Mouse (Mus musculus): ENCODE results near the gene Itga5. TPM values are rescaled to one million over a fixed set of nuclear protein-coding genes. Genes with fewer than 3 reads are reported as not detected.
A peak's percentile ranks its signal among the peaks of the same experiment; 100 is the strongest.
"Not testable (repeated sequence)": the region's sequence is repeated elsewhere in the genome, so short reads cannot be mapped to it uniquely, and the experiment has no call there.

Itga5 gene
- total RNA-seq (2012; rRNA removed): 69.0 and 80.8 TPM in 2 replicates

- in situ Hi-C loops (cut with MboI; ENCODE audit: low sequenced_read_pairs in 2 of 2, unreplicated experiment in 2 of 2): no loop called here
- H3K4me1 ChIP-seq (ENCODE audit: control insufficient read depth in 2 of 2, insufficient read depth in 2 of 2, low read length in 2 of 2, poor library complexity in 1 of 2): peaks cover 16 to 36% of the 10 kb centered on the region in 2 experiments
These were observed at the start of gene Itga5 for GRCm38 (mm10) chr15:103366376-103367149. Gene Itga5, minus strand, starts transcription at chr15:103366763.

DNA sequence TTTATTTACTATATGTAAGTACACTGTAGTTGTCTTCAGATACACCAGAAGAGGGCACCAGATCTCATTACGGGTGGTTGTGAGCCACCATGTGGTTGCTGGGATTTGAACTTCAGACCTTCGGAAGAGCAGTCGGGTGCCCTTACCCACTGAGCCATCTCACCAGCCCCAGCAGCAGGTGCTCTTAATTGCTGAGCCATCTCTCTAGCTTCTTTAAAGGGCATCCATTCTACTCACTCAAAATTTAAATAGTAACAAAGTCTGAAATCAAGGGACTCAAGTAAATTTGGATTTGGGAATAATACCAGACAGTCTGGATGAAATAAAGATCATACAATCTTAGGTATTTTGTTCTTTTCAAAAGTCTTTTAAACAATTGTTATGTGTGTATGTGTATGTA lies 39.0 kb upstream of the Itga5 start:
- H3K4me1 ChIP-seq (ENCODE audit: control insufficient read depth in 2 of 2, insufficient read depth in 2 of 2, low read length in 2 of 2, poor library complexity in 1 of 2); H3K27ac ChIP-seq (ENCODE audit: insufficient read depth, low read depth, low read length, poor library complexity, severe bottlenecking); H3K36me3 ChIP-seq (ENCODE audit: control insufficient read depth, insufficient read depth, low read length, poor library complexity, severe bottlenecking); H3K9me3 ChIP-seq (ENCODE audit: control insufficient read depth, insufficient read depth, low read depth, low read length); DNase-seq (ENCODE audit: low read depth, low spot score); in situ Hi-C loops (cut with MboI; ENCODE audit: low sequenced_read_pairs in 2 of 2, unreplicated experiment in 2 of 2); H3K9ac ChIP-seq (ENCODE audit: insufficient read depth, low read depth, low read length, poor library complexity, severe bottlenecking); H3K4me3 ChIP-seq (ENCODE audit: insufficient read depth in 1 of 2, low read depth in 1 of 2, low read length in 2 of 2, poor library complexity in 1 of 2, severe bottlenecking in 1 of 2): not testable (repeated sequence)

More at GRCm38 (mm10) chr15:103366376-103367149, at the start of gene Itga5:
- TF ChIP-seq HCFC1 (IDR thresholded peaks at IDR 0.05; ENCODE audit: borderline replicate concordance, insufficient read depth, low read length) (no peak), CHD2 (IDR thresholded peaks at IDR 0.05; ENCODE audit: low read depth, low read length) (no peak), MAFK (IDR thresholded peaks at IDR 0.05; ENCODE audit: insufficient read depth, low read depth, low read length) (no peak), ZNF384 (IDR thresholded peaks at IDR 0.05; ENCODE audit: low read depth, low read length) (no peak), ZC3H11A (IDR thresholded peaks at IDR 0.05; ENCODE audit: borderline replicate concordance, low read depth, low read length) (no peak)
- H3K9me3 ChIP-seq (ENCODE audit: control insufficient read depth, insufficient read depth, low read depth, low read length): no peaks in the 10 kb centered on the region
- no peak for DNase-seq (ENCODE audit: low read depth, low spot score)
- peak within 1 kb of the TSS; percentile 75 for H3K27ac ChIP-seq (ENCODE audit: insufficient read depth, low read depth, low read length, poor library complexity, severe bottlenecking)
- no peaks in the 10 kb centered on the region; the same call in 1 of the 2 replicates for H3K36me3 ChIP-seq (ENCODE audit: control insufficient read depth, insufficient read depth, low read length, poor library complexity, severe bottlenecking)
- H3K9ac ChIP-seq (ENCODE audit: insufficient read depth, low read depth, low read length, poor library complexity, severe bottlenecking): peak within 1 kb of the TSS; percentile 81
- H3K4me3 ChIP-seq (ENCODE audit: insufficient read depth in 1 of 2, low read depth in 1 of 2, low read length in 2 of 2, poor library complexity in 1 of 2, severe bottlenecking in 1 of 2): peak within 1 kb of the TSS; percentile 80 to 97

- in situ Hi-C loops (cut with MboI; ENCODE audit: low sequenced_read_pairs in 2 of 2, unreplicated experiment in 2 of 2): no loop called here
- no peak for DNase-seq (ENCODE audit: low read depth, low spot score)
- Histone ChIP-seq H3K27ac (ENCODE audit: insufficient read depth, low read depth, low read length, poor library complexity, severe bottlenecking) (no peak overlapping the region), H3K36me3 (ENCODE audit: control insufficient read depth, insufficient read depth, low read length, poor library complexity, severe bottlenecking) (no peaks in the 10 kb centered on the region), H3K4me3 (ENCODE audit: insufficient read depth in 1 of 2, low read depth in 1 of 2, low read length in 2 of 2, poor library complexity in 1 of 2, severe bottlenecking in 1 of 2) (no peak overlapping the region), H3K9ac (ENCODE audit: insufficient read depth, low read depth, low read length, poor library complexity, severe bottlenecking) (no peak overlapping the region), H3K4me1 (ENCODE audit: control insufficient read depth in 2 of 2, insufficient read depth in 2 of 2, low read length in 2 of 2, poor library complexity in 1 of 2) (0 out of 4 replicates have a peak, but pooled peaks cover 0 to 2% of the 10 kb centered on the region in 2 experiments), H3K9me3 (ENCODE audit: control insufficient read depth, insufficient read depth, low read depth, low read length) (no peaks in the 10 kb centered on the region)
- TF ChIP-seq ZNF384 (IDR thresholded peaks at IDR 0.05; ENCODE audit: low read depth, low read length) (no peak), MAFK (IDR thresholded peaks at IDR 0.05; ENCODE audit: insufficient read depth, low read depth, low read length) (no peak), ZC3H11A (IDR thresholded peaks at IDR 0.05; ENCODE audit: borderline replicate concordance, low read depth, low read length) (no peak), CHD2 (IDR thresholded peaks at IDR 0.05; ENCODE audit: low read depth, low read length) (no peak), HCFC1 (IDR thresholded peaks at IDR 0.05; ENCODE audit: borderline replicate concordance, insufficient read depth, low read length) (no peak)
These were observed 34.8 kb upstream of the Itga5 start for GRCm38 (mm10) chr15:103401361-103401760.

DNA sequence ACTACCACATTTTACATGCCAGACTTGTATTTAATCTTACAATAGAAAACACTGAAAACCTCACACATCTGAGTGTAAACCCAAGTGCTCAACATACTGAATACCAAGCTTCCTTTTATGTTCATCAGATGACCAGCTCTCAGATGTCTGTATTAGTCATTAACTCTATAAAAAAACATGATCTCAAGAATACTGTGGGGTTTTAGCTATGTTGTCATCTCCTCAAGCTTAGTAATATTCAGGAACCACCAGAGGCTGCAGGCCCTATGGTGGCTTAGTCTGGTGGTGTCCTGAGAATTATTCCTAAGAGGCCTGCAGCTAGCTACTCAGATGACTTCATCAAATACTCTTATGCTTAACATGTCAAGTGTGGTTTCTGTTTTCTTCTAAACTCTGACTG lies 27.0 kb upstream of the Itga5 start:
- Histone ChIP-seq H3K36me3 (ENCODE audit: control insufficient read depth, insufficient read depth, low read length, poor library complexity, severe bottlenecking) (no peaks in the 10 kb centered on the region), H3K4me3 (ENCODE audit: insufficient read depth in 1 of 2, low read depth in 1 of 2, low read length in 2 of 2, poor library complexity in 1 of 2, severe bottlenecking in 1 of 2) (no peak overlapping the region), H3K27ac (ENCODE audit: insufficient read depth, low read depth, low read length, poor library complexity, severe bottlenecking) (no peak overlapping the region), H3K9ac (ENCODE audit: insufficient read depth, low read depth, low read length, poor library complexity, severe bottlenecking) (no peak overlapping the region), H3K4me1 (ENCODE audit: control insufficient read depth in 2 of 2, insufficient read depth in 2 of 2, low read length in 2 of 2, poor library complexity in 1 of 2) (no peaks in the 10 kb centered on the region), H3K9me3 (ENCODE audit: control insufficient read depth, insufficient read depth, low read depth, low read length) (no peaks in the 10 kb centered on the region)
- DNase-seq (ENCODE audit: low read depth, low spot score): no peak
- TF ChIP-seq HCFC1 (IDR thresholded peaks at IDR 0.05; ENCODE audit: borderline replicate concordance, insufficient read depth, low read length): no peak
- no peak for TF ChIP-seq MAFK (IDR thresholded peaks at IDR 0.05; ENCODE audit: insufficient read depth, low read depth, low read length)
- no peak for TF ChIP-seq ZC3H11A (IDR thresholded peaks at IDR 0.05; ENCODE audit: borderline replicate concordance, low read depth, low read length)
- no peak for TF ChIP-seq ZNF384 (IDR thresholded peaks at IDR 0.05; ENCODE audit: low read depth, low read length)
- TF ChIP-seq CHD2 (IDR thresholded peaks at IDR 0.05; ENCODE audit: low read depth, low read length): no peak
- in situ Hi-C loops (cut with MboI; ENCODE audit: low sequenced_read_pairs in 2 of 2, unreplicated experiment in 2 of 2): no loop called here
